Mouse (Mus musculus): ENCODE data around the gene Arhgap21. TPM values are rescaled to one million over a fixed set of nuclear protein-coding genes. Genes with fewer than 3 reads are reported as not detected.
"Not testable (repeated sequence)": the region's sequence is repeated elsewhere in the genome, so short reads cannot be mapped to it uniquely, and the experiment has no call there.

Gene Arhgap21
- polyA plus RNA-seq, 1 experiment from 2014 or later = 19.1 TPM

DNA sequence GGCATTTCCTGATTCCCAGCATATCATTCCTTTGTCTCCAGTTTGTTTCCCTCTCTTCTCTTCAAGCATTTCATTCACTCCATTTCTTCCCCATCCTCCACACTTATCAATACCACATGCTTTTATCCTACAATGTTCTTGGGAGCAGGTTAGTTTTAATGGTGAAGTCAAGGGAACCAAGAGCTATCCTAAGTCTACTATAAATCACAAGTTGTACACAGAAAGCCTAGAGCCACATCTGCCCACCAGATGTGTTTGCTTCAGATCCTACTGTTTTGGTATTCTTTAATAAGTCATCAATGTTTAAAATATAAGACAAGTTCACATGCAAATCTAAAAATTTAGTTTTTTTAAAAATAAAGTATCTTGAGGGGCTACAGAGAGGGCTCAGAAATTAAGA is 27.6 kb downstream of the Arhgap21 start:
- Histone ChIP-seq H3K9me3 (ENCODE audit: control insufficient read depth, low read length) (no peaks in the 10 kb centered on the region; the same call in 1 of the 2 replicates), H3K9ac (ENCODE audit: low read depth, low read length) (no peak overlapping the region), H3K4me1 (ENCODE audit: control insufficient read depth, insufficient read depth, low read length) (peaks cover 11% of the 10 kb centered on the region), H3K27me3 (replicated peaks; ENCODE audit: control insufficient read depth, insufficient read depth, low read length) (no peaks in the 10 kb centered on the region), H3K36me3 (ENCODE audit: control insufficient read depth, insufficient read depth, low read length) (no peaks in the 10 kb centered on the region; the same call in 1 of the 2 replicates), H3K27ac (replicated peaks; ENCODE audit: low read depth, low read length) (no peak overlapping the region), H3K4me2 (ENCODE audit: low read depth, low read length) (no peak overlapping the region), H3K4me3 (ENCODE audit: low read depth, low read length) (no peak overlapping the region)
- ATAC-seq (ENCODE audit: low read depth) = no peak
- no peak for DNase-seq (ENCODE audit: low spot score)

- no peak overlapping the region for H3K9ac ChIP-seq (ENCODE audit: low read depth, low read length)
- peaks cover 11% of the 10 kb centered on the region for H3K4me1 ChIP-seq (ENCODE audit: control insufficient read depth, insufficient read depth, low read length)
- no peaks in the 10 kb centered on the region for H3K36me3 ChIP-seq (ENCODE audit: control insufficient read depth, insufficient read depth, low read length)
- ATAC-seq (ENCODE audit: low read depth) (peak; percentile 72; the same call in 1 of the 2 replicates), DNase-seq (ENCODE audit: low spot score) (peak; percentile 49)
- no peaks in the 10 kb centered on the region for H3K9me3 ChIP-seq (ENCODE audit: control insufficient read depth, low read length)
- H3K4me3 ChIP-seq (ENCODE audit: low read depth, low read length) = no peak overlapping the region
- no peak overlapping the region for H3K27ac ChIP-seq (replicated peaks; ENCODE audit: low read depth, low read length)
- no peak overlapping the region for H3K4me2 ChIP-seq (ENCODE audit: low read depth, low read length)
- WGBS = 51% methylated on average over 3 of the region's 3 CpGs
- H3K27me3 ChIP-seq (replicated peaks; ENCODE audit: control insufficient read depth, insufficient read depth, low read length) = no peaks in the 10 kb centered on the region
Measured at GRCm38 (mm10) chr2:20939367-20939766, 29.3 kb downstream of the Arhgap21 start.

- Histone ChIP-seq H3K4me2 (ENCODE audit: low read depth, low read length) (no peak overlapping the region), H3K4me3 (ENCODE audit: low read depth, low read length) (no peak overlapping the region), H3K36me3 (ENCODE audit: control insufficient read depth, insufficient read depth, low read length) (no peaks in the 10 kb centered on the region), H3K27me3 (replicated peaks; ENCODE audit: control insufficient read depth, insufficient read depth, low read length) (no peaks in the 10 kb centered on the region), H3K4me1 (ENCODE audit: control insufficient read depth, insufficient read depth, low read length) (peaks cover 7% of the 10 kb centered on the region; the same call in 1 of the 2 replicates), H3K9me3 (ENCODE audit: control insufficient read depth, low read length) (no peaks in the 10 kb centered on the region), H3K27ac (replicated peaks; ENCODE audit: low read depth, low read length) (no peak overlapping the region), H3K9ac (ENCODE audit: low read depth, low read length) (no peak overlapping the region)
- DNase-seq (ENCODE audit: low spot score) = no peak
- 65% methylated on average over 4 of the region's 4 CpGs for WGBS
- ATAC-seq (ENCODE audit: low read depth) = 0 out of 2 replicates have a peak, but pooled peaks have one; percentile 8
Measured at GRCm38 (mm10) chr2:20936609-20937221, 32.0 kb downstream of the Arhgap21 start.

DNA sequence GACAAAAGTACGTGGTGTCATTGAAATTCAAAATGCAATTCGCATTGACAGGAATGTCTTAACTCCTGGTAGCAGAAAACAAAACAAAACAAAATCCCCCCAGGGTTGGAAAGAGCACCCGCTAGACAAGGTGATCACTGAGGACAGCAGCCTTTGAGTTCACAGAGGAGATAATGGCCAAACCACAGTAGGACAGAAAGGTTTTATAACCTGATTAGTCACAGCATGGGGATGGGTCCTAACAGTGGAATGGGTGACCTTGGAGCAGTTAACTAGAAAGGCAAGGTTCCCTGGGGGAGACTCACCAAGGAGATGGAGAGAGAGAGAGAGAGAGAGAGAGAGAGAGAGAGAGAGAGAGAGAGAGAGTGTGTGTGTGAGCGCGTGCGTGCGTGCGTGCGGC is 34.3 kb downstream of the Arhgap21 start:
- no peak overlapping the region for H3K4me3 ChIP-seq (ENCODE audit: low read depth, low read length)
- H3K9me3 ChIP-seq (ENCODE audit: control insufficient read depth, low read length) = no peaks in the 10 kb centered on the region
- H3K27ac ChIP-seq (replicated peaks; ENCODE audit: low read depth, low read length) = no peak overlapping the region
- no peaks in the 10 kb centered on the region for H3K27me3 ChIP-seq (replicated peaks; ENCODE audit: control insufficient read depth, insufficient read depth, low read length)
- H3K4me1 ChIP-seq (ENCODE audit: control insufficient read depth, insufficient read depth, low read length) = peaks cover 2% of the 10 kb centered on the region; the same call in 1 of the 2 replicates
- DNase-seq (ENCODE audit: low spot score) (no peak), ATAC-seq (ENCODE audit: low read depth) (no peak)
- no peak overlapping the region for H3K9ac ChIP-seq (ENCODE audit: low read depth, low read length)
- H3K36me3 ChIP-seq (ENCODE audit: control insufficient read depth, insufficient read depth, low read length) = no peaks in the 10 kb centered on the region
- H3K4me2 ChIP-seq (ENCODE audit: low read depth, low read length) = no peak overlapping the region
- WGBS = 61% methylated on average over 9 of the region's 9 CpGs

DNA sequence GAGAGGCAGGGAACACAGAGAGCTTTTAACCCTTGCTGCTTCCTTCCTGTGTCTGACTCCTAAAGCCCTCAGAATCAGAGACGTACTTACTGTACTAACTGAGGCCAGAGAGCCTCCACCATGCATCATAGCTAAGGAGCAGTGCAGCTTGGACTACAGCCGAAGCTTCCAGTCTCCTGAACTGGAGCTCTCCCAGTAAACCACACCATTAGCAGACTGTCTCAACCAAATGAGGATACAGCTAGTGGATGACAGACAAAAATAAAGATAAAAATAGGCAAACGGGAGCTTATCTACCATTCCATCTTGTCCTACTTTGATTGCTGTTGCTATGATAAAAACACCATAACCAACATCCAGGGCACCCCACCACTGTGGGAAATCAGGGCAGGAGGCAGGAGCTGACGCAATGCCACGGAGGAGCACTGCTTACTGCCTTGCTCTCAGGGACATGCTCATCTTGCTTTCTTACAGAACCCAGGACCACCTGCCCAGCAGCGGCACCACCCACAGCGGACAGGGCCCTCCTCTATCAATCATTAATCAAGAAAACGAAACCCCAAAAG is 35.9 kb downstream of the Arhgap21 start:
- Histone ChIP-seq H3K27ac (replicated peaks; ENCODE audit: low read depth, low read length) (no peak overlapping the region), H3K27me3 (replicated peaks; ENCODE audit: control insufficient read depth, insufficient read depth, low read length) (no peaks in the 10 kb centered on the region), H3K9ac (ENCODE audit: low read depth, low read length) (no peak overlapping the region), H3K36me3 (ENCODE audit: control insufficient read depth, insufficient read depth, low read length) (no peaks in the 10 kb centered on the region), H3K4me3 (ENCODE audit: low read depth, low read length) (no peak overlapping the region), H3K4me1 (ENCODE audit: control insufficient read depth, insufficient read depth, low read length) (no peaks in the 10 kb centered on the region), H3K4me2 (ENCODE audit: low read depth, low read length) (no peak overlapping the region), H3K9me3 (ENCODE audit: control insufficient read depth, low read length) (no peaks in the 10 kb centered on the region)
- ATAC-seq (ENCODE audit: low read depth) (no peak), DNase-seq (ENCODE audit: low spot score) (no peak)
- 85% methylated on average over 8 of the region's 8 CpGs for WGBS

DNA sequence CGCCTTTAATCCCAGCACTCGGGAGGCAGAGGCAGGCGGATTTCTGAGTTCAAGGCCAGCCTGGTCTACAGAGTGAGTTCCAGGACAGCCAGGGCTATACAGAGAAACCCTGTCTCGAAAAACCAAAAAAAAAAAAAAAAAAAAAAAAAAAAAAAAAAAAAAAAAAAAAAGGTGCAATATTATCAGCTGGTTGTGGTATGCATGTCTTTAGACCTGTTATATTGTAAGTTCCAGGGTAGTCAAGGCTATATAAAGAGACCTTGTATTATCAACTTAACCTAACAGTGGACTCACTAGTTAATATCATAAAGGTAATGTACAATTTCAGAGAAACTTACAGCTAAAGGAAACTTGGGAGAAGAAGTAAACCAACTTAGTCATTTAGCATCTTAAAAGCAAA is 36.9 kb downstream of the Arhgap21 start:
- not testable (repeated sequence) for H3K9me3 ChIP-seq (ENCODE audit: control insufficient read depth, low read length); H3K36me3 ChIP-seq (ENCODE audit: control insufficient read depth, insufficient read depth, low read length); H3K27me3 ChIP-seq (replicated peaks; ENCODE audit: control insufficient read depth, insufficient read depth, low read length); H3K4me2 ChIP-seq (ENCODE audit: low read depth, low read length); H3K4me1 ChIP-seq (ENCODE audit: control insufficient read depth, insufficient read depth, low read length); DNase-seq (ENCODE audit: low spot score); ATAC-seq (ENCODE audit: low read depth); H3K4me3 ChIP-seq (ENCODE audit: low read depth, low read length); H3K9ac ChIP-seq (ENCODE audit: low read depth, low read length); H3K27ac ChIP-seq (replicated peaks; ENCODE audit: low read depth, low read length)
- WGBS = 95% methylated on average over 3 of the region's 4 CpGs

DNA sequence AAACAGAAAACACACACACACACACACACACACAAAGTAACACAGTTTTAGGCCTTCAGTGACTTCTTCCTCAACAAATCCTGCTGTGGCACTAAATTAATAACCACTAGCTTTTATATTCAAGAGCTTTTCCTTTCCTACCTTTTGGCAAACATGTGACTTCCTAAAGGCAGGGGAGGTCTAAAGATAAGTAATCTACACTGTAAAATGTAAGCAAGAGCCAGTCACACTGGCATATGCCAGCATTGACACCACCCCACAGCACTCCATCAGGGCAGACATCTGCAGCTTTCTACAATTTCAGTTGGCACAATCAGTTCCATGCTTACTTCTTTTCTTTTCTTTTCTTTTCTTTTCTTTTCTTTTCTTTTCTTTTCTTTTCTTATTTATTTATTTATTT is 40.2 kb downstream of the Arhgap21 start:
- Histone ChIP-seq H3K9ac (ENCODE audit: low read depth, low read length) (no peak overlapping the region), H3K4me3 (ENCODE audit: low read depth, low read length) (no peak overlapping the region), H3K4me1 (ENCODE audit: control insufficient read depth, insufficient read depth, low read length) (no peaks in the 10 kb centered on the region), H3K9me3 (ENCODE audit: control insufficient read depth, low read length) (no peaks in the 10 kb centered on the region), H3K27ac (replicated peaks; ENCODE audit: low read depth, low read length) (no peak overlapping the region), H3K27me3 (replicated peaks; ENCODE audit: control insufficient read depth, insufficient read depth, low read length) (no peaks in the 10 kb centered on the region), H3K36me3 (ENCODE audit: control insufficient read depth, insufficient read depth, low read length) (no peaks in the 10 kb centered on the region), H3K4me2 (ENCODE audit: low read depth, low read length) (no peak overlapping the region)
- DNase-seq (ENCODE audit: low spot score) = no peak
- no peak for ATAC-seq (ENCODE audit: low read depth)

GRCm38 (mm10) chr2:20924938-20925337 is 43.7 kb downstream of the Arhgap21 start:
- Histone ChIP-seq H3K9me3 (ENCODE audit: control insufficient read depth, low read length) (no peaks in the 10 kb centered on the region), H3K4me2 (ENCODE audit: low read depth, low read length) (no peak overlapping the region), H3K9ac (ENCODE audit: low read depth, low read length) (no peak overlapping the region), H3K27ac (replicated peaks; ENCODE audit: low read depth, low read length) (no peak overlapping the region), H3K4me1 (ENCODE audit: control insufficient read depth, insufficient read depth, low read length) (no peaks in the 10 kb centered on the region), H3K27me3 (replicated peaks; ENCODE audit: control insufficient read depth, insufficient read depth, low read length) (no peaks in the 10 kb centered on the region), H3K4me3 (ENCODE audit: low read depth, low read length) (no peak overlapping the region), H3K36me3 (ENCODE audit: control insufficient read depth, insufficient read depth, low read length) (no peaks in the 10 kb centered on the region)
- 61% methylated on average over 1 of the region's 1 CpGs for WGBS
- no peak for ATAC-seq (ENCODE audit: low read depth)
- DNase-seq (ENCODE audit: low spot score) = no peak

- H3K4me2 ChIP-seq (ENCODE audit: low read depth, low read length) = no peak overlapping the region
Measured at GRCm38 (mm10) chr2:20922366-20922765, 46.3 kb downstream of the Arhgap21 start.

More at GRCm38 (mm10) chr2:20922366-20922765, 46.3 kb downstream of the Arhgap21 start:
- ATAC-seq (ENCODE audit: low read depth) = no peak
- H3K9ac ChIP-seq (ENCODE audit: low read depth, low read length) = no peak overlapping the region
- no peaks in the 10 kb centered on the region for H3K9me3 ChIP-seq (ENCODE audit: control insufficient read depth, low read length)
- H3K4me3 ChIP-seq (ENCODE audit: low read depth, low read length) = no peak overlapping the region
- no peaks in the 10 kb centered on the region for H3K27me3 ChIP-seq (replicated peaks; ENCODE audit: control insufficient read depth, insufficient read depth, low read length)
- H3K4me1 ChIP-seq (ENCODE audit: control insufficient read depth, insufficient read depth, low read length) = no peaks in the 10 kb centered on the region
- H3K36me3 ChIP-seq (ENCODE audit: control insufficient read depth, insufficient read depth, low read length) = no peaks in the 10 kb centered on the region
- 24% methylated on average over 1 of the region's 1 CpGs for WGBS
- H3K27ac ChIP-seq (replicated peaks; ENCODE audit: low read depth, low read length) = no peak overlapping the region
- DNase-seq (ENCODE audit: low spot score) = no peak
